Mouse (Mus musculus) neural tube, embryonic 12.5 days (tissue): ENCODE results near the gene Grik4. TPM values are rescaled to one million over a fixed set of nuclear protein-coding genes. Genes with fewer than 3 reads are reported as not detected.

Experiments
- microRNA-seq: library from miRNA; unstranded; fragments of <30 nt; microRNA quantifications from one replicate; pipeline ENCODE4, GENCODE M21; 2017
- polyA plus RNA-seq: library from polyadenylated mRNA; unstranded; fragments of >200 nt; fragmentation: Nextera tagmentation; extraction: Ambion mirVana; gene quantifications from 2 replicates; pipeline ENCODE4 v1.2.1, GENCODE M21; 2016

Gene Grik4
- polyA plus RNA-seq, 1 experiment from 2014 or later, result 5.1 TPM

Small RNA genes lying within 50 kb of the gene (microRNA-seq; reads per million reads assigned to microRNA genes)
- not detected for gene Gm27509

Other genes starting within 250 kb of the Grik4 start
- 17.1 and 19.2 TPM in 2 replicates for gene Arhgef12, start 162.7 kb upstream of the Grik4 start, polyA plus RNA-seq
- gene Tmem136, start 172.1 kb upstream of the Grik4 start, polyA plus RNA-seq, result 9.4 and 11.5 TPM in 2 replicates